Mouse (Mus musculus): ENCODE data around the gene Hira. TPM values are rescaled to one million over a fixed set of nuclear protein-coding genes. Genes with fewer than 3 reads are reported as not detected.
A peak's percentile ranks its signal among the peaks of the same experiment; 100 is the strongest.
"Not testable (repeated sequence)": the region's sequence is repeated elsewhere in the genome, so short reads cannot be mapped to it uniquely, and the experiment has no call there.

Hira gene
- total RNA-seq, 2 experiments from 2014 or later = 22.5 to 23.5 TPM

GRCm38 (mm10) chr16:18948941-18949340, 72.1 kb downstream of the Hira start:
- intact Hi-C loops (cut with DNase I) = no loop called here
- Histone ChIP-seq H3K4me3 (no peak overlapping the region), H3K27ac (no peak overlapping the region)
- TF ChIP-seq CTCF (IDR thresholded peaks at IDR 0.05) = no peak
- no peak for DNase-seq

GRCm38 (mm10) chr16:18950351-18950750, 73.5 kb downstream of the Hira start:
- H3K27ac ChIP-seq = no peak overlapping the region
- DNase-seq = no peak
- H3K4me3 ChIP-seq = no peak overlapping the region
- TF ChIP-seq CTCF (IDR thresholded peaks at IDR 0.05) = no peak
- intact Hi-C loops (cut with DNase I) = no loop called here

GRCm38 (mm10) chr16:18952813-18953212, 76.0 kb downstream of the Hira start:
- H3K27ac ChIP-seq = no peak overlapping the region
- no peak for TF ChIP-seq CTCF (IDR thresholded peaks at IDR 0.05)
- intact Hi-C loops (cut with DNase I) = no loop called here
- no peak for DNase-seq
- no peak overlapping the region for H3K4me3 ChIP-seq

- Histone ChIP-seq H3K4me3 (no peak overlapping the region), H3K27ac (no peak overlapping the region)
- intact Hi-C loops (cut with DNase I) = no loop called here
- no peak for TF ChIP-seq CTCF (IDR thresholded peaks at IDR 0.05)
- no peak for DNase-seq
Measured at GRCm38 (mm10) chr16:18955070-18955469, 78.2 kb downstream of the Hira start.

- intact Hi-C loops (cut with DNase I) = no loop called here
- no peak overlapping the region for H3K27ac ChIP-seq
- no peak for TF ChIP-seq CTCF (IDR thresholded peaks at IDR 0.05)
- DNase-seq = no peak
- H3K4me3 ChIP-seq = no peak overlapping the region
Measured at GRCm38 (mm10) chr16:18963486-18963885, 86.6 kb downstream of the Hira start.

- no peak for TF ChIP-seq CTCF (IDR thresholded peaks at IDR 0.05)
- DNase-seq = no peak
- no peak overlapping the region for H3K4me3 ChIP-seq
- no peak overlapping the region for H3K27ac ChIP-seq
- intact Hi-C loops (cut with DNase I) = no loop called here
Measured at GRCm38 (mm10) chr16:18969420-18970128, 92.7 kb downstream of the Hira start.

- DNase-seq = no peak
- TF ChIP-seq CTCF (IDR thresholded peaks at IDR 0.05) = no peak
- H3K27ac ChIP-seq = no peak overlapping the region
- no peak overlapping the region for H3K4me3 ChIP-seq
- intact Hi-C loops (cut with DNase I) = no loop called here
Measured at GRCm38 (mm10) chr16:18970837-18971236, 94.0 kb downstream of the Hira start.

GRCm38 (mm10) chr16:18975665-18976064, 98.8 kb downstream of the Hira start:
- intact Hi-C loops (cut with DNase I); H3K27ac ChIP-seq; H3K4me3 ChIP-seq; DNase-seq: not testable (repeated sequence)

- DNase-seq = no peak
- Histone ChIP-seq H3K4me3 (no peak overlapping the region), H3K27ac (no peak overlapping the region)
- intact Hi-C loops (cut with DNase I) = no loop called here
- no peak for TF ChIP-seq CTCF (IDR thresholded peaks at IDR 0.05)
Measured at GRCm38 (mm10) chr16:18976315-18976714, 99.5 kb downstream of the Hira start.

- H3K27ac ChIP-seq = no peak overlapping the region
- intact Hi-C loops (cut with DNase I) = no loop called here
- no peak for TF ChIP-seq CTCF (IDR thresholded peaks at IDR 0.05)
- no peak overlapping the region for H3K4me3 ChIP-seq
- DNase-seq = no peak
Measured at GRCm38 (mm10) chr16:18986381-18986780, 109.5 kb downstream of the Hira start.

- H3K4me3 ChIP-seq = no peak overlapping the region
- intact Hi-C loops (cut with DNase I) = no loop called here
- no peak for DNase-seq
- no peak for TF ChIP-seq CTCF (IDR thresholded peaks at IDR 0.05)
- H3K27ac ChIP-seq = no peak overlapping the region
Measured at GRCm38 (mm10) chr16:18986860-18987259, 110.0 kb downstream of the Hira start.

GRCm38 (mm10) chr16:19002610-19003389, 126.0 kb downstream of the Hira start:
- H3K4me3 ChIP-seq; H3K27ac ChIP-seq; intact Hi-C loops (cut with DNase I); DNase-seq: not testable (repeated sequence)
- TF ChIP-seq CTCF (IDR thresholded peaks at IDR 0.05) = peak; percentile 50

- intact Hi-C loops (cut with DNase I) = no loop called here
- TF ChIP-seq CTCF (IDR thresholded peaks at IDR 0.05) = no peak
Measured at GRCm38 (mm10) chr16:19003757-19004156, 126.9 kb downstream of the Hira start.

More at GRCm38 (mm10) chr16:19003757-19004156, 126.9 kb downstream of the Hira start:
- DNase-seq = no peak
- Histone ChIP-seq H3K4me3 (no peak overlapping the region), H3K27ac (no peak overlapping the region)
